13 mouse cellular contexts compared by ENCODE assay signal in the genomic region with DNA sequence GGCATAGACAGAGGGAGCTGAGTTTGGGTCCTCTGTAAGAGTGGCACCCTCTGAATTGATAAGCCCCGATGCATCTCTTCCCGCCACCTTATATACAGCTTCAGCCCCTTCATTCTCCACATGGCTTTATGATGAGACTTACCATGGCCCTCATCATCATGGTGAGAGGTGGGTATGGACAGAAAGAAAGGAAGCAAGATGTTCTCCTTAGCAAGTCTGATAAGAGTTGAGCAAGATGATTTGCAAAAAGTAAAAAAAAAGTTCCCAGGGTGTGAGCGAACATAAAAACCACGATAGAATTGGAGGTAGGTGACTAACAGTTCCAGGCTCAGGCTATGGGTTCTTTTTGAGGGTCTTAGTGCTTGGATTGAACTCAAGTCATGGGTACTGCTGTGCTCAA. TPM values are rescaled to one million over a fixed set of nuclear protein-coding genes. Genes with fewer than 3 reads are reported as not detected.
DNase-seq lines count a peak whose midpoint lies in the region; ATAC-seq and TF ChIP-seq lines count a peak whose summit lies in the region.
"Had no signal": no experiment of that assay in that cellular context is flagged by ENCODE, and none has a peak within 500 bp of the region (broad histone marks: within the 10 kb centered on the region; RNA-seq: fewer than 3 reads in every experiment).

No protein-coding gene starts in this region.

- no peaks in the 10 kb centered on the region for H3K9me3 ChIP-seq in liver, embryonic 14.5 days (ENCODE audit: control insufficient read depth, low read length)

- H3K4me3 ChIP-seq in thymus, adult 2 months (ENCODE audit: control insufficient read depth, insufficient read depth, low read length) = peak overlapping the region; percentile 30
- peak overlapping the region; percentile 5 for H3K4me3 ChIP-seq in bone marrow, adult 2 months (replicated peaks; ENCODE audit: control insufficient read depth, low read depth, low read length)
- H3K4me3 ChIP-seq in liver, embryonic 14.5 days (ENCODE audit: insufficient read depth in 1 of 2, low read depth in 2 of 2, low read length in 2 of 2) = peak overlapping the region; percentile 1 to 12; a peak in 1 of 4 replicates
- H3K4me3 ChIP-seq: layer of hippocampus, adult 2 months had no signal

- TF ChIP-seq EP300 in liver, embryonic 14.5 days (IDR thresholded peaks at IDR 0.05; ENCODE audit: low read depth) = peak; percentile 76

- WGBS in thymus, adult 2 months = 20% methylated on average over 4 of the region's 4 CpGs
- 18% methylated on average over 4 of the region's 4 CpGs for WGBS in bone marrow, adult 2 months
- 13% methylated on average over 4 of the region's 4 CpGs for WGBS in liver, embryonic 14.5 days (ENCODE audit: insufficient replicate concordance)

- H3K27ac ChIP-seq in thymus, adult 2 months (ENCODE audit: control insufficient read depth, insufficient read depth, low read length) = peak overlapping the region; percentile 97
- peak overlapping the region; percentile 89 for H3K27ac ChIP-seq in bone marrow, adult 2 months (ENCODE audit: control insufficient read depth, insufficient read depth, low read depth, low read length, poor library complexity)
- H3K27ac ChIP-seq in liver, embryonic 14.5 days = peak overlapping the region; percentile 91
- H3K27ac ChIP-seq: layer of hippocampus, adult 2 months had no signal

- H3K4me1 ChIP-seq in thymus, adult 2 months (replicated peaks; ENCODE audit: control insufficient read depth, insufficient read depth, low read length) = peaks cover 49% of the 10 kb centered on the region
- H3K4me1 ChIP-seq in bone marrow, adult 2 months (ENCODE audit: control insufficient read depth, insufficient read depth, low read length) = peaks cover 13% of the 10 kb centered on the region
- peaks cover 35 to 47% of the 10 kb centered on the region in 2 experiments for H3K4me1 ChIP-seq in liver, embryonic 14.5 days (replicated peaks; ENCODE audit: control insufficient read depth in 2 of 2, insufficient read depth in 2 of 2, low read length in 1 of 2)

- no peak for TF ChIP-seq CTCF in thymus, adult 2 months (IDR thresholded peaks at IDR 0.05; ENCODE audit: borderline replicate concordance, control insufficient read depth, extremely low read depth, insufficient read depth, low read length, poor library complexity)
- TF ChIP-seq CTCF in bone marrow, adult 2 months (IDR thresholded peaks at IDR 0.05; ENCODE audit: control insufficient read depth, insufficient read depth, low read length) = no peak
- TF ChIP-seq CTCF in liver, embryonic 14.5 days (IDR thresholded peaks at IDR 0.05; ENCODE audit: low read depth) = no peak

- peak overlapping the region; percentile 49 for H3K4me2 ChIP-seq in liver, embryonic 14.5 days (ENCODE audit: low read depth)

- peak overlapping the region; percentile 61 for H3K9ac ChIP-seq in liver, embryonic 14.5 days (replicated peaks)

- peaks cover 14% of the 10 kb centered on the region for H3K36me3 ChIP-seq in thymus, adult 2 months (ENCODE audit: control insufficient read depth, insufficient read depth, low read length)
- no peaks in the 10 kb centered on the region for H3K36me3 ChIP-seq in liver, embryonic 14.5 days (replicated peaks; ENCODE audit: control insufficient read depth, insufficient read depth, low read depth)

- DNase-seq in thymus, adult 2 months = no peak
- no peak for DNase-seq in thymus, adult 18-20 months
- peak in 1 of 3 experiments; percentile 56 for DNase-seq in liver, embryonic 14.5 days (ENCODE audit: low read depth in 3 of 3, low spot score in 3 of 3)
- no peak for DNase-seq in adrenal gland, postnatal 4 days (ENCODE audit: low spot score in 2 of 2)
- no peak for DNase-seq in neural tube, embryonic 10.5 days (ENCODE audit: extremely low spot score, low spot score)
- DNase-seq in Muller cell, postnatal 12 days (ENCODE audit: inconsistent ontology term) = no peak
- DNase-seq: cerebellum, adult 8-10 months; gastrocnemius, postnatal 10 days; kidney, adult 9 months; lung, adult 2 months; right cerebral cortex, adult 18-20 months had no signal

- ATAC-seq in liver, embryonic 14.5 days (ENCODE audit: insufficient read depth) = peak; percentile 55

- H3K27me3 ChIP-seq in thymus, adult 2 months (ENCODE audit: control insufficient read depth, insufficient read depth, low read length) = no peaks in the 10 kb centered on the region
- H3K27me3 ChIP-seq in liver, embryonic 14.5 days (ENCODE audit: control insufficient read depth, insufficient read depth, low read length) = no peaks in the 10 kb centered on the region

- TF ChIP-seq POLR2A in thymus, adult 2 months (IDR thresholded peaks at IDR 0.05; ENCODE audit: control insufficient read depth, extremely low read depth, insufficient read depth, low read length, poor library complexity) = no peak
- TF ChIP-seq POLR2A in bone marrow, adult 2 months (IDR thresholded peaks at IDR 0.05; ENCODE audit: borderline replicate concordance, control insufficient read depth, low read depth, low read length) = no peak

RNA-seq across cellular contexts. Expression of a gene that starts 10.0 kb away (rescaled TPM):
- polyA plus RNA-seq in thymus, adult 2 months (2012; rRNA removed) = 10.7 and 12.3 TPM in 2 replicates
- 32.2 and 126 TPM in 2 replicates for polyA plus RNA-seq in bone marrow, adult 2 months (2011; ENCODE audit: insufficient read depth, insufficient read length, low replicate concordance, missing spikeins)
- 10.6 and 15.6 TPM in 2 replicates for polyA plus RNA-seq in liver, embryonic 14.5 days (2012; rRNA removed)
- polyA plus RNA-seq in liver, embryonic 14.5 days (2014; fragmentation: Nextera tagmentation; extraction: Ambion mirVana) = 31.0 and 31.1 TPM in 2 replicates
- total RNA-seq in adrenal gland, postnatal 4 days (2021) = 100 to 1,000 TPM; 268 to 794 TPM

RNA-seq across cellular contexts. Expression of a gene that starts 10.4 kb away (rescaled TPM):
- polyA plus RNA-seq in thymus, adult 2 months (2012; rRNA removed) = 70.3 and 81.3 TPM in 2 replicates
- polyA plus RNA-seq in bone marrow, adult 2 months (2011; ENCODE audit: insufficient read depth, insufficient read length, low replicate concordance, missing spikeins) = 53.6 and 84.9 TPM in 2 replicates
- 12.8 and 15.5 TPM in 2 replicates for polyA plus RNA-seq in liver, embryonic 14.5 days (2012; rRNA removed)
- 10.9 and 13.2 TPM in 2 replicates for polyA plus RNA-seq in liver, embryonic 14.5 days (2014; fragmentation: Nextera tagmentation; extraction: Ambion mirVana)
- 10 to 100 TPM; 57.9 to 58.5 TPM for total RNA-seq in adrenal gland, postnatal 4 days (2021)

RNA-seq across cellular contexts. Expression of a gene that starts 14.2 kb away (rescaled TPM):
- 30.4 and 31.6 TPM in 2 replicates for polyA plus RNA-seq in thymus, adult 2 months (2012; rRNA removed)
- 2.6 and 6.6 TPM in 2 replicates for polyA plus RNA-seq in bone marrow, adult 2 months (2011; ENCODE audit: insufficient read depth, insufficient read length, low replicate concordance, missing spikeins)
- polyA plus RNA-seq in liver, embryonic 14.5 days (2012; rRNA removed) = 3.3 and 3.4 TPM in 2 replicates
- 2.4 and 2.8 TPM in 2 replicates for polyA plus RNA-seq in liver, embryonic 14.5 days (2014; fragmentation: Nextera tagmentation; extraction: Ambion mirVana)
- 10 to 100 TPM; 18.3 to 19.3 TPM for total RNA-seq in adrenal gland, postnatal 4 days (2021)

RNA-seq across cellular contexts. Expression of a gene that starts 14.3 kb away (rescaled TPM):
- 1,045 and 1,102 TPM in 2 replicates for polyA plus RNA-seq in thymus, adult 2 months (2012; rRNA removed)
- polyA plus RNA-seq in bone marrow, adult 2 months (2011; ENCODE audit: insufficient read depth, insufficient read length, low replicate concordance, missing spikeins) = 76.8 and 153 TPM in 2 replicates
- polyA plus RNA-seq in liver, embryonic 14.5 days (2012; rRNA removed) = 10.3 and 16.1 TPM in 2 replicates
- polyA plus RNA-seq in liver, embryonic 14.5 days (2014; fragmentation: Nextera tagmentation; extraction: Ambion mirVana) = 7.0 TPM in 2 replicates
- 10 to 100 TPM; 12.6 to 14.5 TPM for total RNA-seq in adrenal gland, postnatal 4 days (2021)

RNA-seq across cellular contexts. Expression of a gene that starts 22.8 kb away (rescaled TPM):
- polyA plus RNA-seq in thymus, adult 2 months (2012; rRNA removed) = 63.4 and 67.2 TPM in 2 replicates
- polyA plus RNA-seq in bone marrow, adult 2 months (2011; ENCODE audit: insufficient read depth, insufficient read length, low replicate concordance, missing spikeins) = 46.6 and 64.1 TPM in 2 replicates
- 17.6 and 27.6 TPM in 2 replicates for polyA plus RNA-seq in liver, embryonic 14.5 days (2012; rRNA removed)
- polyA plus RNA-seq in liver, embryonic 14.5 days (2014; fragmentation: Nextera tagmentation; extraction: Ambion mirVana) = 17.4 and 18.4 TPM in 2 replicates
- total RNA-seq in adrenal gland, postnatal 4 days (2021) = 10 to 100 TPM; 77.6 to 84.4 TPM
